Mouse (Mus musculus) CH12.LX (cell line): Measurements from ENCODE around the gene Krtap4-9.
"Not testable (repeated sequence)": the region's sequence is repeated elsewhere in the genome, so short reads cannot be mapped to it uniquely, and the experiment has no call there.

Source experiments
- CHD2 ChIP-seq: IDR thresholded peaks from 2 replicates; pipeline ENCODE4 v1.6.1; 2011; ENCODE audit warnings: low read length, improper control_type of control experiment
- EP300 ChIP-seq: IDR thresholded peaks from 2 replicates; pipeline ENCODE4 v1.6.1; 2011; ENCODE audit warnings: low read length, improper control_type of control experiment
- MAX ChIP-seq: IDR thresholded peaks from 2 replicates; pipeline ENCODE4 v1.6.1; 2011; ENCODE audit warnings: low read length, improper control_type of control experiment
- POLR2A ChIP-seq: IDR thresholded peaks from 2 replicates; pipeline ENCODE4 v1.6.1; 2011; ENCODE audit warnings: low read depth, mild to moderate bottlenecking, improper control_type of control experiment, low read length
- POLR2AphosphoS2 ChIP-seq: IDR thresholded peaks from 2 replicates; pipeline ENCODE4 v1.6.1; 2011; ENCODE audit warnings: low read depth, low read length, improper control_type of control experiment
- RAD21 ChIP-seq: IDR thresholded peaks from 2 replicates; pipeline ENCODE4 v1.6.1; 2011; ENCODE audit warnings: low read depth, mild to moderate bottlenecking, low read length, improper control_type of control experiment, moderate library complexity
- TBP ChIP-seq: conservative IDR thresholded peaks from 2 replicates; pipeline ENCODE4 v1.6.1; 2011; ENCODE audit warnings: low read depth, low read length, improper control_type of control experiment

GRCm38 (mm10) chr11:99804346-99804745 lies 19.3 kb downstream of the Krtap4-9 start, which contains the start of gene Gm11554:
- not testable (repeated sequence) for TF ChIP-seq MAX, TBP, EP300, CHD2, POLR2A, POLR2AphosphoS2, RAD21
